Mouse (Mus musculus): Measurements from ENCODE around the gene Rbm4b.

The Rbm4b gene

GRCm38 (mm10) chr19:4811063-4811908, 55.0 kb downstream of the Rbm4b start, which contains the start of the genes Gm21992 and Rbm14:
Gm21992 (minus strand) TSS chr19:4811612.
Rbm14 (minus strand) TSS chr19:4811634.
- peak; percentile 99 for DNase-seq

- no peak for DNase-seq
Observed at GRCm38 (mm10) chr19:4811909-4812242, 55.6 kb downstream of the Rbm4b start.

- DNase-seq: peak; percentile 34
Observed at GRCm38 (mm10) chr19:4812334-4812949, 56.1 kb downstream of the Rbm4b start.

- DNase-seq: peak; percentile 56
Observed at GRCm38 (mm10) chr19:4813015-4813414, 56.7 kb downstream of the Rbm4b start.

Measured in kidney, adult 9 months (tissue).